Mouse (Mus musculus): ENCODE measurements around the gene Csf3.

DNA sequence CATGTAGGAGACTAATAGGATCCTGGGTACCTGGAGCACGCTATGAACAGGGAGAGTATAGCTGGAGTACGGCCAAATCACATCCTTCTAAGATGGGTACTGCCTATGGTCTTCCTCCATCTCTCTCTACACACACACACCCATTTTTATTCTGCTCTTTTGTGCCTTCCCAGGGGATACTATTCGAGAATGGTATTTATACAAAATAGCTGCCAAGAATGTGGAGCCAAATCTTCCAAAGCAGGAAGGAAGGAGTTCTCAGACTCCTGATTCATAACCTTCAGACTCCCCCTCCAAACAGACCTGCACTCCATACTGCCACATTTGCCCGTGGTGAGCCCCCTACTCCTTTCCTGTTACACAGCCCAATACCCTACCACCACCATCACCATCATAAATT is 29.7 kb downstream of the Csf3 start:
- no peak for TF ChIP-seq CTCF (IDR thresholded peaks at IDR 0.05; ENCODE audit: control insufficient read depth, insufficient read depth, low read length)
- no peak for TF ChIP-seq POLR2A (IDR thresholded peaks at IDR 0.05; ENCODE audit: borderline replicate concordance, control insufficient read depth, low read depth, low read length)
